In genomic region chr2:21085517-21085916, GRCm38 (mm10) we compare ENCODE assay signal across 14 mouse cellular contexts.
"Had no signal": no experiment of that assay in that cellular context is flagged by ENCODE, and none has a peak within 500 bp of the region (broad histone marks: within the 10 kb centered on the region; RNA-seq: fewer than 3 reads in every experiment).

No protein-coding gene starts in this region.

- H3K27me3 ChIP-seq: limb, embryonic 13.5 days; liver, embryonic 13.5 days; megakaryocyte, embryonic 14.5 days; midbrain, embryonic 12.5 days; neural tube, embryonic 13.5 days had no signal

- ATAC-seq: lung, postnatal 0 days; midbrain, embryonic 16.5 days had no signal

- H3K4me1 ChIP-seq: limb, embryonic 13.5 days; liver, embryonic 13.5 days; midbrain, embryonic 12.5 days; neural tube, embryonic 13.5 days had no signal

- H3K36me3 ChIP-seq: limb, embryonic 13.5 days; liver, embryonic 13.5 days; midbrain, embryonic 12.5 days; neural tube, embryonic 13.5 days had no signal

- DNase-seq: kidney, adult 9 months; kidney, postnatal 4 days; liver, embryonic 13.5 days; lung, adult 2 months; lung, postnatal 4 days had no signal

- H3K27ac ChIP-seq: kidney, postnatal 0 days; layer of hippocampus, adult 2 months; limb, embryonic 13.5 days; liver, embryonic 13.5 days; midbrain, embryonic 12.5 days; neural tube, embryonic 13.5 days; stomach, postnatal 0 days had no signal

- H3K4me3 ChIP-seq: layer of hippocampus, adult 2 months; limb, embryonic 13.5 days; liver, embryonic 13.5 days; megakaryocyte, embryonic 14.5 days; midbrain, embryonic 12.5 days; neural tube, embryonic 13.5 days had no signal

- H3K9me3 ChIP-seq: liver, embryonic 13.5 days; midbrain, embryonic 12.5 days; neural tube, embryonic 13.5 days had no signal
